Mouse (Mus musculus) cerebellum, postnatal 25 days (tissue): ENCODE measurements around the gene Pfkfb4.

Experiments
- DNase-seq, 2 experiments: peaks; one replicate each; pipeline ENCODE4 v3.0.0; 2021; ENCODE audit warnings: mixed read lengths in 2 of 2

Gene Pfkfb4

GRCm38 (mm10) chr9:108991428-108992084, at the start of gene Pfkfb4:
TSS of gene Pfkfb4 (plus strand) at chr9:108991778.
- peak; percentile 86 to 91 for DNase-seq

- no peak for DNase-seq
Measured at GRCm38 (mm10) chr9:108945111-108945510, 46.5 kb upstream of the Pfkfb4 start.

GRCm38 (mm10) chr9:108945608-108946007, 46.0 kb upstream of the Pfkfb4 start:
- DNase-seq, result no peak

- peak; percentile 70 to 83 for DNase-seq
Measured at GRCm38 (mm10) chr9:108949231-108949966, 42.2 kb upstream of the Pfkfb4 start.

GRCm38 (mm10) chr9:108949967-108950728, 41.4 kb upstream of the Pfkfb4 start:
- peak; percentile 52 to 61 for DNase-seq

- DNase-seq, result no peak
Measured at GRCm38 (mm10) chr9:108953081-108953636, 38.4 kb upstream of the Pfkfb4 start, which contains the start of gene Col7a1. TSS of gene Col7a1 (plus strand) at chr9:108953586.

GRCm38 (mm10) chr9:108955241-108955640, 36.3 kb upstream of the Pfkfb4 start:
- peak in 1 of 2 experiments; percentile 33 for DNase-seq

- no peak for DNase-seq
Measured at GRCm38 (mm10) chr9:108955846-108956245, 35.7 kb upstream of the Pfkfb4 start.

- DNase-seq, result no peak
Measured at GRCm38 (mm10) chr9:108963577-108963976, 28.0 kb upstream of the Pfkfb4 start.

- DNase-seq, result no peak
Measured at GRCm38 (mm10) chr9:108964338-108964737, 27.2 kb upstream of the Pfkfb4 start.

- no peak for DNase-seq
Measured at GRCm38 (mm10) chr9:108970623-108971022, 21.0 kb upstream of the Pfkfb4 start.

GRCm38 (mm10) chr9:108976483-108976882, 15.1 kb upstream of the Pfkfb4 start:
- no peak for DNase-seq

- DNase-seq, result no peak
Measured at GRCm38 (mm10) chr9:108977966-108978365, 13.6 kb upstream of the Pfkfb4 start.

- DNase-seq, result no peak
Measured at GRCm38 (mm10) chr9:108982498-108982897, 9.1 kb upstream of the Pfkfb4 start.

GRCm38 (mm10) chr9:108983209-108983608, 8.4 kb upstream of the Pfkfb4 start:
- DNase-seq, result no peak

- DNase-seq, result no peak
Measured at GRCm38 (mm10) chr9:108985710-108986109, 5.9 kb upstream of the Pfkfb4 start, which contains the start of gene Ucn2. TSS of gene Ucn2 (plus strand) at chr9:108986010.

- DNase-seq, result peak in 1 of 2 experiments; percentile 34
Measured at GRCm38 (mm10) chr9:108987704-108988350, 3.8 kb upstream of the Pfkfb4 start.

- no peak for DNase-seq
Measured at GRCm38 (mm10) chr9:108989802-108990461, 1.6 kb upstream of the Pfkfb4 start.

- peak in 1 of 2 experiments; percentile 26 for DNase-seq
Measured at GRCm38 (mm10) chr9:108990462-108990820, 1.1 kb upstream of the Pfkfb4 start.

GRCm38 (mm10) chr9:108992085-108992469, 499 bp downstream of the Pfkfb4 start:
- DNase-seq, result no peak

- DNase-seq, result no peak
Measured at GRCm38 (mm10) chr9:108992620-108993361, 1.2 kb downstream of the Pfkfb4 start.
